Mouse (Mus musculus): Measurements from ENCODE around the gene Tcirg1. TPM values are rescaled to one million over a fixed set of nuclear protein-coding genes. Genes with fewer than 3 reads are reported as not detected.

Gene Tcirg1
- polyA plus RNA-seq, 1 experiment from 2014 or later: 29.7 TPM

DNA sequence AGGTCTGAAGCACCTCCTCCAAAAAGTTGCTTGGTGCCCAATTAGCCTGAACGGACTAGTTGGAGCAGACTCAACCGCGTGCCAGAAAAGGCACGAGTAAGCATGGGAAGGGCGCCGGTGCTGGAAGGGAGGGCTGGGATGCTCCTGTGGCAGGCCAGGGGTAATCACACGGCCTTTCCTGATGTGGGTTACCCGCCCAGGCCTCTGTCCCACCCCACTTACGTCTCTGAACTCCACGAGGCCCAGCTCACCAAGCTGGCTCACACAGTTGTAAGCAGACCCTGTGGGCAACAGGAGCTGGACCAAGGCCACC is 2.6 kb downstream of the Tcirg1 start:
- peak overlapping the region; percentile 90 for H3K4me2 ChIP-seq (ENCODE audit: low read depth, low read length)
- no peaks in the 10 kb centered on the region for H3K27me3 ChIP-seq (ENCODE audit: insufficient read depth, low read length)
- H3K9me3 ChIP-seq (ENCODE audit: low read length): no peaks in the 10 kb centered on the region
- DNase-seq: no peak
- H3K27ac ChIP-seq (ENCODE audit: low read depth): no peak overlapping the region
- H3K9ac ChIP-seq (replicated peaks): no peak overlapping the region
- H3K4me1 ChIP-seq (ENCODE audit: insufficient read depth): peaks cover 32% of the 10 kb centered on the region
- no peak for ATAC-seq
- WGBS (ENCODE audit: insufficient replicate concordance): 69% methylated on average over 10 of the region's 10 CpGs
- H3K4me3 ChIP-seq (ENCODE audit: low read depth, low read length): peak overlapping the region; percentile 72; the same call in 1 of the 2 replicates
- TF ChIP-seq CTCF (IDR thresholded peaks at IDR 0.05; ENCODE audit: low read depth) (no peak), EP300 (IDR thresholded peaks at IDR 0.05; ENCODE audit: low read depth) (no peak)
- H3K36me3 ChIP-seq (replicated peaks; ENCODE audit: insufficient read depth, low read length): peaks cover 45% of the 10 kb centered on the region

DNA sequence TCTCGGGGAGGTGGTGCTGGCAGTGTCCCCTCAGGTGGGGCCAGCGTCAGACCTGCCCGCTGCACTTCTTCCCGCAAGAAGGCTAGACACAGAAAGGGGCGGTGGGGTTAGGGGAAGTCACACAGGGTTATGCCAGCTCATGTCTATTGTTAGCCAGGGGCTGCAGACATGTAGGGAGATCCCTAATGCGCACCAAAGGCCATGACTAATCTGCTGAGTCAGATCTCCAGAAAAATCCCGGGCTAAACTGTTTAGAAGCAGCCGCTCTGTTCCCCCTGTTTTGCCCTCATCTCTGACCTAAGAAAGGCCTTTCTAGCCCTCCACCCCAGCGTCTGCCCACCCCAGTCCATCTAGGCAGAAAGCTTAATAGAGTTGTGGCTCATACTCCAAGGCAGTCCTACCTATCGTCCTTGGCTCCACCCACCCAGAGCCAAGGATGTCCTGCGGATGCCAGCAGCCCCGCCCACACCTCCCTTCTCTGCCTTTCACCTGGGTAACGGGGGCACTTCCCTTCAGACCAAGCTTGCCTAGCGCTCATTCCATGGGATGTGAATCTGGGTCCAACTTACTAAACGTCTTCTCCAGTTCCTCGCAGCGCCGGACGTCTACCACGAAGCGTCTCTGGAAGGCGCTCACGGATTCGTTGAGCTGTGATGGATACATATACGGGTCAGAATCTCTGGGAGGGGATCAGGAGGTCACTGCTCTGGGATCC is 3.1 kb downstream of the Tcirg1 start:
- H3K36me3 ChIP-seq (replicated peaks; ENCODE audit: insufficient read depth, low read length): peaks cover 43% of the 10 kb centered on the region
- no peak overlapping the region for H3K27ac ChIP-seq (ENCODE audit: low read depth)

DNA sequence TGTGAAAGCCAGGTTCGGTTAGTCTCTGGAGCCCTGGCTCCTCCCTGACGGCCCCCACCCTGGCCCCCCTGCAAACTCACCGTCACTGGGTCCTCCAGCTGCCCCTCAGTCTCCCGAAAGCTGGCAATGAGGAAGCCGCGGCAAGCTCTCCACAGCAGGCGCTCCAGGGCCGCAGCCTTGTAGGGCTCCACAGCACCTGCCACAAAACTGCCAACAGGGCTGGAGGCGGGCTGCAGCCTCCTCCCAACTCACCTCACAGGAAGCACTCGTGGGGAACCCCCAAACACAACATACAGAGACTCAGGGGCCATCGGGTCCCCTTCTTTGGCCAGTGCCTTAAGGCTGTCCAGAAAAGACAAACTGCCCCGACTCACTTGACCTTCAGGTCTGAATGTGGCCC is 4.0 kb downstream of the Tcirg1 start:
- peaks cover 45% of the 10 kb centered on the region for H3K36me3 ChIP-seq (replicated peaks; ENCODE audit: insufficient read depth, low read length)
- H3K4me1 ChIP-seq (ENCODE audit: insufficient read depth): peaks cover 27% of the 10 kb centered on the region

More for the DNA sequence above, 3.1 kb downstream of the Tcirg1 start:
- H3K27me3 ChIP-seq (ENCODE audit: insufficient read depth, low read length): no peaks in the 10 kb centered on the region
- 85% methylated on average over 25 of the region's 25 CpGs for WGBS (ENCODE audit: insufficient replicate concordance)
- no peak overlapping the region for H3K9ac ChIP-seq (replicated peaks)
- H3K4me3 ChIP-seq (ENCODE audit: low read depth, low read length): no peak overlapping the region
- ATAC-seq (no peak), DNase-seq (no peak)
- no peaks in the 10 kb centered on the region for H3K9me3 ChIP-seq (ENCODE audit: low read length)
- no peak overlapping the region for H3K4me2 ChIP-seq (ENCODE audit: low read depth, low read length)
- no peak for TF ChIP-seq CTCF (IDR thresholded peaks at IDR 0.05; ENCODE audit: low read depth)
- no peak for TF ChIP-seq EP300 (IDR thresholded peaks at IDR 0.05; ENCODE audit: low read depth)
- H3K4me1 ChIP-seq (ENCODE audit: insufficient read depth): peaks cover 32% of the 10 kb centered on the region

DNA sequence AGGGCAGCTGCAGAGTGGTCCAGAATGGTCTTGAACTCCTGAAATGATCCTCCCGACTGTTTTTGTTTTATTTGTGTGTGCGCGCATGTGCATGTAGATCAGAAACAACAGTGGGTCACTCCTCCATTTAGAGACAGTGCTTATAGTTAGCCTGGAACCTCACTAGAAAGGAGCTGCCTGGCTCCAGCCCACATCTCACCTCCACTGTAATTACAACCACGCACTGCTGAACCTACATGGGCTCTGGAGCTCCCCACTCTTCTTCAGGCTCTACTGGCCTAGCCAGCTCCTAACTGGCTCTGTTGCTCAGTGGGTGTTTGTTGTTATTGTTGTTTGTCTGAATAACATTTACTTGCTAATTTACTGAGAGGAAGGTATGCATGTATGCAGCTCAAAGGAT is 7.3 kb downstream of the Tcirg1 start:
- Histone ChIP-seq H3K36me3 (replicated peaks; ENCODE audit: insufficient read depth, low read length) (peaks cover 76% of the 10 kb centered on the region), H3K9ac (replicated peaks) (no peak overlapping the region), H3K4me2 (ENCODE audit: low read depth, low read length) (no peak overlapping the region), H3K4me3 (ENCODE audit: low read depth, low read length) (no peak overlapping the region), H3K9me3 (ENCODE audit: low read length) (no peaks in the 10 kb centered on the region), H3K27ac (ENCODE audit: low read depth) (no peak overlapping the region), H3K4me1 (ENCODE audit: insufficient read depth) (peaks cover 7% of the 10 kb centered on the region), H3K27me3 (ENCODE audit: insufficient read depth, low read length) (no peaks in the 10 kb centered on the region)
- 89% methylated on average over 4 of the region's 4 CpGs for WGBS (ENCODE audit: insufficient replicate concordance)
- TF ChIP-seq CTCF (IDR thresholded peaks at IDR 0.05; ENCODE audit: low read depth): no peak
- no peak for TF ChIP-seq EP300 (IDR thresholded peaks at IDR 0.05; ENCODE audit: low read depth)
- ATAC-seq (no peak), DNase-seq (no peak)

More for the DNA sequence above, 4.0 kb downstream of the Tcirg1 start:
- H3K4me3 ChIP-seq (ENCODE audit: low read depth, low read length): no peak overlapping the region
- H3K27ac ChIP-seq (ENCODE audit: low read depth): no peak overlapping the region
- TF ChIP-seq EP300 (IDR thresholded peaks at IDR 0.05; ENCODE audit: low read depth): no peak
- no peak for TF ChIP-seq CTCF (IDR thresholded peaks at IDR 0.05; ENCODE audit: low read depth)
- WGBS (ENCODE audit: insufficient replicate concordance): 71% methylated on average over 12 of the region's 12 CpGs
- DNase-seq: no peak
- H3K9ac ChIP-seq (replicated peaks): no peak overlapping the region
- H3K4me2 ChIP-seq (ENCODE audit: low read depth, low read length): no peak overlapping the region
- H3K9me3 ChIP-seq (ENCODE audit: low read length): no peaks in the 10 kb centered on the region
- ATAC-seq: no peak
- no peaks in the 10 kb centered on the region for H3K27me3 ChIP-seq (ENCODE audit: insufficient read depth, low read length)

DNA sequence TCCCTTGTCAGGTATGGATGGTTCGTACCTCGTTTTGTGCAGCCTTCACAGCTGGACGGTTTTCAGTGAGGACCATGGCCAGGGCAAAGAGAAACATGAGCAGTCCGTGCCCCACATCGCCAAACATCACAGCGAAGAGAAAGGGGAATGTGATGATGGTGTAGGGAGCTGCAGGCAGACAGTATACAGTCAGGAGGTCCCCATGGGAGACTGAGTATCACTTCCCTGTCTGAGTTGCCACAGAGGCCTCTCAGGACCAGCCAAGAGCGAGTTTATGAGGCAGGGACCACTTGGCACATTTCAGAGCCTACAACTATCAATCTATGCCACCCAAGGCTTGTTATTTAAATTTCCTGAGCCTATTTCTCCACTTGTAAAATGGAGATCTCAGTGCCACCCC is 8.0 kb downstream of the Tcirg1 start:
- ATAC-seq: no peak
- TF ChIP-seq EP300 (IDR thresholded peaks at IDR 0.05; ENCODE audit: low read depth) (no peak), CTCF (IDR thresholded peaks at IDR 0.05; ENCODE audit: low read depth) (no peak)
- Histone ChIP-seq H3K4me2 (ENCODE audit: low read depth, low read length) (no peak overlapping the region), H3K4me1 (ENCODE audit: insufficient read depth) (peaks cover 4% of the 10 kb centered on the region), H3K27ac (ENCODE audit: low read depth) (no peak overlapping the region), H3K4me3 (ENCODE audit: low read depth, low read length) (no peak overlapping the region), H3K9ac (replicated peaks) (no peak overlapping the region), H3K36me3 (replicated peaks; ENCODE audit: insufficient read depth, low read length) (peaks cover 80% of the 10 kb centered on the region), H3K27me3 (ENCODE audit: insufficient read depth, low read length) (no peaks in the 10 kb centered on the region), H3K9me3 (ENCODE audit: low read length) (no peaks in the 10 kb centered on the region)
- WGBS (ENCODE audit: insufficient replicate concordance): 77% methylated on average over 7 of the region's 7 CpGs
- no peak for DNase-seq

DNA sequence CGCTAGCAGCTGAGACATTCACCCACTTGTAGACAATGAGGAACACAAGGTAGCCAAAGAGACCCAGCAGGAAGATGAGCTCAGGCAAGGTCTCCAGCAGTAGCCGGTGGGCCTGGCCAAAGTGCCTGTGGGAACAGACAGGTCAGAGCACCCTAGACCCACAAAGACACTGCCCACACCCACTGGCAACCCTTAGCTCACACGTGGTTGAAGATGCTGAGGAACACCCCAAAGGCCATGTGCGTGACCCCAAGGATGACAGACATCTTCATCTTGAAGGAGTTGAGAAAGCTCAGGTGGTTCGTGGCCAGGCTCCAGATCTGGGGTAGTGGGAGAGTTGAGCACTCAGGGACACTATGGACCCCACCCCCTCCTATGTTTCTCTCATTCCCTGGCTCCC is 9.4 kb downstream of the Tcirg1 start:
- 82% methylated on average over 5 of the region's 5 CpGs for WGBS (ENCODE audit: insufficient replicate concordance)
- ATAC-seq: no peak
- H3K36me3 ChIP-seq (replicated peaks; ENCODE audit: insufficient read depth, low read length): peaks cover 80% of the 10 kb centered on the region

More for the DNA sequence above, 9.4 kb downstream of the Tcirg1 start:
- H3K4me2 ChIP-seq (ENCODE audit: low read depth, low read length): no peak overlapping the region
- H3K4me1 ChIP-seq (ENCODE audit: insufficient read depth): peaks cover 6% of the 10 kb centered on the region
- H3K4me3 ChIP-seq (ENCODE audit: low read depth, low read length): no peak overlapping the region
- no peaks in the 10 kb centered on the region for H3K9me3 ChIP-seq (ENCODE audit: low read length)
- no peak overlapping the region for H3K9ac ChIP-seq (replicated peaks)
- no peak for DNase-seq
- no peaks in the 10 kb centered on the region for H3K27me3 ChIP-seq (ENCODE audit: insufficient read depth, low read length)
- H3K27ac ChIP-seq (ENCODE audit: low read depth): no peak overlapping the region
- no peak for TF ChIP-seq CTCF (IDR thresholded peaks at IDR 0.05; ENCODE audit: low read depth)
